Comparison of ENCODE assay signal across 26 mouse cellular contexts in the genomic region with DNA sequence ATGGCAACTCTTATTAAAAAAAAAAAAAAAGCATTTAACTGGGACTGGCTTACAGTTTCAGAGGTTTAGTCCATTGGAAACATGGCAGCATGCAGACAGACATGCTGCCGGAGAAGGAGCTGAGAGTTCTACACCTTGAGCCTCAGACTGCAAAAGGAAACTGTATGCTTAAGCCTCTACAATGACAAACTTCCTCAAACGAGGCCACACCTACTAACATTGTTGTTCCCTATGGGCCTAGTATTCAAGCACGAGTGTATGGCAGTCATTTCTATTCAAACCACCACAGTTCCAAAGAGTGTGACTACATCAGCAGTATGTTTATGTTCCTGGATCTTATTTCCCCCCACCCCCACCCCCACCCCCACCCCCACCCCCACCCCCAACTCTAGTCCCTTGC. TPM values are rescaled to one million over a fixed set of nuclear protein-coding genes. Genes with fewer than 3 reads are reported as not detected.
DNase-seq lines count a peak whose midpoint lies in the region; ATAC-seq lines count a peak whose summit lies in the region.
"Had no signal": no experiment of that assay in that cellular context is flagged by ENCODE, and none has a peak within 500 bp of the region (broad histone marks: within the 10 kb centered on the region; RNA-seq: fewer than 3 reads in every experiment).

No protein-coding gene starts in this region.

- intact Hi-C loops in gastrocnemius, postnatal 14 days (cut with DNase I; ENCODE audit: low total_unique reads) = no loop called here

- peak; percentile 87 for ATAC-seq in inflammation-experienced regulatory T-cells, adult 6 months
- ATAC-seq: forebrain, embryonic 13.5 days had no signal

- peak; percentile 4 to 9 for DNase-seq in B cell, adult 2 months
- DNase-seq in MEL-GATA-1-ER (ENCODE audit: extremely low read depth, low read depth) = peak; percentile 71
- peak; percentile 50 for DNase-seq in splenic B cell, adult 2 months (ENCODE audit: low read depth, low spot score)
- no peak for DNase-seq in gastrocnemius, postnatal 14 days
- DNase-seq in cerebellum, adult 11-12 months = no peak
- DNase-seq in kidney, postnatal 25 days = no peak
- DNase-seq: adrenal gland, postnatal 10 days; cerebellum, adult 11 months; cerebellum, postnatal 10 days; gastrocnemius, postnatal 10 days; heart, adult 11 months; heart, postnatal 36 days; kidney, adult 11 months; kidney, postnatal 14 days; layer of hippocampus, postnatal 36 days; liver; lung, embryonic 14.5 days; lung, postnatal 14 days; retina, postnatal 1 day; right cerebral cortex, postnatal 14 days had no signal

- no peaks in the 10 kb centered on the region for H3K27me3 ChIP-seq in splenic B cell, adult 2 months (ENCODE audit: control insufficient read depth, insufficient read depth, low read length, poor library complexity, severe bottlenecking)
- H3K27me3 ChIP-seq: forebrain, embryonic 13.5 days; hindbrain, embryonic 13.5 days; liver, embryonic 15.5 days; neural tube, embryonic 13.5 days; stomach, embryonic 15.5 days had no signal

- no peaks in the 10 kb centered on the region for H3K36me3 ChIP-seq in splenic B cell, adult 2 months (ENCODE audit: control insufficient read depth, insufficient read depth, low read length, poor library complexity, severe bottlenecking)
- H3K36me3 ChIP-seq: hindbrain, embryonic 13.5 days; liver, embryonic 15.5 days; neural tube, embryonic 13.5 days; stomach, embryonic 15.5 days had no signal

RNA-seq across cellular contexts. Expression of a gene that starts 54.2 kb away (rescaled TPM):
- 1,000 to 10,000 TPM; 1,209 to 2,935 (median 1,492) TPM for polyA plus RNA-seq in inflammation-experienced regulatory T-cells, adult 6 months (2017; shearing (Covaris generic))
- total RNA-seq in gastrocnemius, postnatal 14 days (2021) = 10 to 100 TPM; 87.8 to 95.7 TPM

RNA-seq across cellular contexts. Expression of a gene that starts 57.4 kb away (rescaled TPM):
- polyA plus RNA-seq in inflammation-experienced regulatory T-cells, adult 6 months (2017; shearing (Covaris generic)) = 1 to 10 TPM; 4.5 to 6.1 (median 5.6) TPM
- 1 to 10 TPM; 7.2 to 9.6 TPM for total RNA-seq in gastrocnemius, postnatal 14 days (2021)

Comparison
In these comparisons a context has a peak if more than half of its experiments do, and no peak if none do; other contexts are left out.
1. DNase-seq: peak in B cell, adult 2 months (2 of 2), MEL-GATA-1-ER (single experiment) and splenic B cell, adult 2 months (single experiment); none in gastrocnemius, postnatal 14 days (single experiment), cerebellum, adult 11-12 months (single experiment) and kidney, postnatal 25 days (0 of 2).